Mouse (Mus musculus) CH12.LX (cell line): ENCODE results near the gene Agtpbp1. TPM values are rescaled to one million over a fixed set of nuclear protein-coding genes. Genes with fewer than 3 reads are reported as not detected.

Experiments used
- DNase-seq: peaks from one replicate; pipeline ENCODE4 v3.0.0-alpha.2; 2013; ENCODE audit errors: extremely low read depth
- H3K27ac ChIP-seq: 2 replicates; pipeline ENCODE4 v1.5.1; 2012; ENCODE audit warnings: low read depth, mild to moderate bottlenecking, control low read depth, moderate library complexity; ENCODE audit not compliant: insufficient read depth
- H3K27me3 ChIP-seq: replicated peaks from 2 replicates; pipeline ENCODE3; 2012; ENCODE audit warnings: inconsistent platforms
- H3K36me3 ChIP-seq, 2 experiments: replicated peaks in 1 of 2; 2 replicates each; pipeline versions ENCODE3 to v1.6.1; 2012; ENCODE audit warnings: inconsistent platforms in 1 of 2, low read length in 1 of 2, mild to moderate bottlenecking in 1 of 2, mixed read lengths in 1 of 2, moderate library complexity in 1 of 2; ENCODE audit not compliant: control insufficient read depth in 1 of 2, insufficient read depth in 1 of 2
- H3K4me1 ChIP-seq, 2 experiments: 2 replicates each; pipeline ENCODE4 v1.6.1; 2012; ENCODE audit warnings: inconsistent platforms in 1 of 2, moderate library complexity in 1 of 2; ENCODE audit not compliant: insufficient read depth in 2 of 2, control insufficient read depth in 1 of 2
- H3K4me2 ChIP-seq: 2 replicates; pipeline ENCODE4 v1.6.1; 2012; ENCODE audit warnings: low read depth, mild to moderate bottlenecking, control low read depth; ENCODE audit not compliant: poor library complexity, insufficient read depth, severe bottlenecking
- H3K4me3 ChIP-seq, 3 experiments: fragments of 150-350 bp in 1 of 3; sonication (generic) in 1 of 3; replicated peaks in 1 of 3; 2 replicates each; pipeline versions ENCODE3 to v1.5.1; 2011 to 2012; ENCODE audit warnings: low read depth in 2 of 3, low read length in 2 of 3, mild to moderate bottlenecking in 2 of 3, moderate library complexity in 2 of 3, control low read depth in 1 of 3, improper control_type of control experiment in 1 of 3, inconsistent platforms in 1 of 3, mixed read lengths in 1 of 3; ENCODE audit not compliant: poor library complexity in 1 of 3
- H3K79me2 ChIP-seq: replicated peaks from 2 replicates; pipeline ENCODE4 v1.6.1; 2012; ENCODE audit warnings: mild to moderate bottlenecking, moderate library complexity; ENCODE audit not compliant: control insufficient read depth, poor library complexity, insufficient read depth, severe bottlenecking; ENCODE audit errors: extremely low read depth
- H3K9ac ChIP-seq: 2 replicates; pipeline ENCODE4 v1.6.1; 2012; ENCODE audit warnings: low read depth, mild to moderate bottlenecking, control low read depth, moderate library complexity; ENCODE audit not compliant: insufficient read depth
- H3K9me3 ChIP-seq: replicated peaks from 2 replicates; pipeline ENCODE3; 2012; ENCODE audit warnings: low read length, inconsistent platforms, mixed read lengths
- CHD2 ChIP-seq: IDR thresholded peaks from 2 replicates; pipeline ENCODE4 v1.6.1; 2011; ENCODE audit warnings: low read length, improper control_type of control experiment
- CTCF ChIP-seq, 2 experiments: IDR thresholded peaks in 1 of 2; conservative IDR thresholded peaks in 1 of 2; 2 replicates each; pipeline ENCODE4 v1.5.1; 2011 to 2012; ENCODE audit warnings: low read depth in 2 of 2, low read length in 2 of 2, improper control_type of control experiment in 1 of 2, inconsistent platforms in 1 of 2, mild to moderate bottlenecking in 1 of 2, moderate library complexity in 1 of 2
- E2F4 ChIP-seq: IDR thresholded peaks from 2 replicates; pipeline ENCODE4 v1.6.1; 2011; ENCODE audit warnings: low read depth, low read length, improper control_type of control experiment; ENCODE audit not compliant: insufficient replicate concordance
- ETS1 ChIP-seq: conservative IDR thresholded peaks from 2 replicates; pipeline ENCODE4 v1.6.1; 2012; ENCODE audit warnings: low read depth, mild to moderate bottlenecking, inconsistent platforms, low read length, improper control_type of control experiment, moderate library complexity
- GABPA ChIP-seq: IDR thresholded peaks from 2 replicates; pipeline ENCODE4 v1.6.1; 2012; ENCODE audit warnings: low read depth, low read length, improper control_type of control experiment, inconsistent platforms; ENCODE audit not compliant: insufficient replicate concordance
- HCFC1 ChIP-seq: IDR thresholded peaks from 2 replicates; pipeline ENCODE4 v1.6.1; 2012; ENCODE audit warnings: low read depth, mild to moderate bottlenecking, inconsistent platforms, low read length, improper control_type of control experiment
- IRF4 ChIP-seq: IDR thresholded peaks from 2 replicates; pipeline ENCODE4 v1.6.1; 2014; ENCODE audit warnings: low read depth, mild to moderate bottlenecking, inconsistent platforms, low read length, improper control_type of control experiment
- JUN ChIP-seq: IDR thresholded peaks from 2 replicates; pipeline ENCODE4 v1.6.1; 2011; ENCODE audit warnings: low read depth, mild to moderate bottlenecking, low read length, improper control_type of control experiment, moderate library complexity; ENCODE audit not compliant: insufficient read depth
- KAT2A ChIP-seq: IDR thresholded peaks from 2 replicates; pipeline ENCODE4 v1.6.1; 2012; ENCODE audit warnings: low read length, improper control_type of control experiment, inconsistent platforms; ENCODE audit not compliant: insufficient replicate concordance
- MAX ChIP-seq: IDR thresholded peaks from 2 replicates; pipeline ENCODE4 v1.6.1; 2011; ENCODE audit warnings: low read length, improper control_type of control experiment
- MAZ ChIP-seq: IDR thresholded peaks from 2 replicates; pipeline ENCODE4 v1.6.1; 2012; ENCODE audit warnings: low read depth, mild to moderate bottlenecking, inconsistent platforms, low read length, improper control_type of control experiment, moderate library complexity
- MXI1 ChIP-seq: IDR thresholded peaks from 2 replicates; pipeline ENCODE4 v1.6.1; 2011; ENCODE audit warnings: mild to moderate bottlenecking, low read depth, low read length, improper control_type of control experiment
- MYC ChIP-seq: IDR thresholded peaks from 2 replicates; pipeline ENCODE4 v1.6.1; 2011; ENCODE audit warnings: low read depth, mild to moderate bottlenecking, improper control_type of control experiment, low read length
- PAX5 ChIP-seq: IDR thresholded peaks from 2 replicates; pipeline ENCODE4 v1.6.1; 2012; ENCODE audit warnings: low read length, inconsistent platforms, mixed read lengths
- POLR2AphosphoS2 ChIP-seq: IDR thresholded peaks from 2 replicates; pipeline ENCODE4 v1.6.1; 2011; ENCODE audit warnings: low read depth, low read length, improper control_type of control experiment
- RAD21 ChIP-seq: IDR thresholded peaks from 2 replicates; pipeline ENCODE4 v1.6.1; 2011; ENCODE audit warnings: low read depth, mild to moderate bottlenecking, low read length, improper control_type of control experiment, moderate library complexity
- RCOR1 ChIP-seq: conservative IDR thresholded peaks from 2 replicates; pipeline ENCODE4 v1.6.1; 2012; ENCODE audit warnings: low read depth, mild to moderate bottlenecking, inconsistent platforms, low read length, improper control_type of control experiment
- SIN3A ChIP-seq: IDR thresholded peaks from 2 replicates; pipeline ENCODE4 v1.6.1; 2012; ENCODE audit warnings: low read length, improper control_type of control experiment, inconsistent platforms
- SMC3 ChIP-seq: IDR thresholded peaks from 2 replicates; pipeline ENCODE4 v1.6.1; 2011; ENCODE audit warnings: low read depth, low read length, improper control_type of control experiment
- USF1 ChIP-seq: IDR thresholded peaks from 2 replicates; pipeline ENCODE4 v1.6.1; 2014; ENCODE audit warnings: low read depth, mild to moderate bottlenecking, inconsistent platforms, low read length, improper control_type of control experiment
- ZMIZ1 ChIP-seq: IDR thresholded peaks from 2 replicates; pipeline ENCODE4 v1.6.1; 2012; ENCODE audit warnings: low read depth, mild to moderate bottlenecking, inconsistent platforms, low read length, improper control_type of control experiment
- dilution Hi-C: fragments of 300-500 bp; cut with MboI; formaldehyde crosslinking; loops from 2 replicates; pipeline ENCODE4 v1.14.3; 2020; ENCODE audit warnings: low sequenced_read_pairs; ENCODE audit not compliant: extremely low pct_unique_long_range_greater_than_20kb, extremely low pct_ligation_motif_present
- in situ Hi-C: fragments of 300-500 bp; cut with MboI; formaldehyde crosslinking; loops from 3 replicates; pipeline ENCODE4 v1.14.3; 2019; ENCODE audit warnings: low sequenced_read_pairs, low pct_ligation_motif_present, low pct_unique_long_range_greater_than_20kb, mixed read lengths
- polyA plus RNA-seq: library from polyadenylated mRNA; unstranded; fragments of >175 nt; gene quantifications from 2 replicates; pipeline ENCODE4 v1.2.1, GENCODE M21; 2012; ENCODE audit warnings: low read depth; ENCODE audit not compliant: insufficient read length
- total RNA-seq, 2 experiments: library from RNA; depleted of rRNA; stranded (reverse); fragments of 300-350 nt in 1 of 2; fragments of >200 nt in 1 of 2; gene quantifications; 2 replicates each; pipeline ENCODE4 v1.2.3; 2012 to 2014

The Agtpbp1 gene
- total and polyA plus RNA-seq, 3 experiments = 15.7 to 21.5 (median 19.5) TPM

DNA sequence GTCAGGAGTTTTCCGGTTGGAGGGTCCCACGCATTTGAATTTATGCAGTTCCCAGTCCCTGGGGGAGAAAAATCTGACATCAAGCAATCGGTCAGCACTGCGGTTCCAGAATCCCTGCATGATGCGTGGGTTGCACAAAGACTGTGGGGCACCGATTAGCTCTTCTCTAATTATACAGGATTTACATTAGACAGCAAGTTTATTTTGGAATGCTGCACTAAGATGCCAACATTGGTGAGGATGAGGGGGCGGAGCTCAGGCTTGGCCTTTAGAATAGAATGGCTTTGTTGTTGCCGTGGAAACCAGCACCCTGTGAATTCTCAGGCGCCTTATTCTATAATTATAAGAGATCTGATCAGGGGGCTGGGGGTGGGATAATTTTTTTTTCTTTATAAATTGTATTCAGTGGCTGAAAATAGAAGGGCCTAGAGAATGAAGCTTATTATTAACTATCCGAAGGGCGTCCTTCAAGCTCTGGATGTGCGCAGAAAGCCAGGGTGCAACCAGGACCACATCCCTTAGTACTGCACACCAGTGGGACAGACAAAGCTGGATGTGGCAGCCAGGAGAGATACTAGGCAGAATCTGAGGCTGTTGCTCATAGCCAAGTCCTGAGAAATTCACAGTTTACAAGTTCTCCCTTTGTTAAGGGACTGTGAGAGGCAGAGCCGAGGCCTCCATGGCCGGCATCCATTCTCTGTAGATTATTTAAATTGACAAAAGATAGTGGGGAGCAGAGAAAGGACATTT lies 182.8 kb downstream of the Agtpbp1 start:
- H3K4me1 ChIP-seq = no peaks in the 10 kb centered on the region
- DNase-seq = no peak
- in situ Hi-C loops (loop anchor here (25.0 kb wide), 1 partner anchor 765 kb away; no protein-coding TSS in a partner anchor), dilution Hi-C loops (no loop called here)
- no peak overlapping the region for H3K4me3 ChIP-seq
- H3K27ac ChIP-seq = no peak overlapping the region
- no peak for TF ChIP-seq SIN3A
- no peak for TF ChIP-seq HCFC1
- TF ChIP-seq E2F4 = no peak
- no peak for TF ChIP-seq USF1
- TF ChIP-seq GABPA = no peak
- TF ChIP-seq ZMIZ1 = no peak
- no peak for TF ChIP-seq MAX
- TF ChIP-seq IRF4 = no peak
- H3K27me3 ChIP-seq = peaks cover 45% of the 10 kb centered on the region
- H3K9me3 ChIP-seq = no peaks in the 10 kb centered on the region
- no peaks in the 10 kb centered on the region for H3K79me2 ChIP-seq
- no peaks in the 10 kb centered on the region for H3K36me3 ChIP-seq
- H3K4me2 ChIP-seq = no peak overlapping the region
- H3K9ac ChIP-seq = no peak overlapping the region

DNA sequence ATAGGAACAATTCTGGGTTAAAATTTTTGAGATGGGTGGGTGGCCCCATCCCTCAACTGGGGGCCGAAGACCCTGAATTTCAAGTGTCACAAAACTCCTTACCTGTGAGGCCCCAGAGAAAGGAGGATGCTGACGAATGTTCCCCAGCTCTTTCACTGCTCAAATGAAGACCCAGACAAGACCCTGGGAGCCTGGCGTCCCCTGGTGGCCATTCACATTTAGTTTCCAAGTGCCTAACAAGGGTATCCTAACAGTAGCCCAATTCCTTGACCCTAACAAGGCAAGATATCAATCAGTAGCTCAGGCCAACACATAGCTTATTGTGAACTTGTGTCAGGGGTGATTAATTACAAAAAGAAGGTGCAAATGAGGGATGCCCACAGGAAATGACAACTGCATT lies 187.5 kb downstream of the Agtpbp1 start:
- Histone ChIP-seq H3K27me3 (peaks cover 54% of the 10 kb centered on the region), H3K27ac (no peak overlapping the region), H3K9ac (no peak overlapping the region), H3K4me2 (no peak overlapping the region), H3K36me3 (no peaks in the 10 kb centered on the region), H3K4me3 (no peak overlapping the region), H3K9me3 (no peaks in the 10 kb centered on the region), H3K79me2 (no peaks in the 10 kb centered on the region), H3K4me1 (no peaks in the 10 kb centered on the region)
- no peak for TF ChIP-seq CHD2
- TF ChIP-seq MYC = no peak
- no peak for TF ChIP-seq RCOR1
- TF ChIP-seq HCFC1 = no peak
- no peak for TF ChIP-seq KAT2A
- TF ChIP-seq SMC3 = peak; percentile 63
- TF ChIP-seq MXI1 = no peak
- peak; percentile 67 to 73 for TF ChIP-seq CTCF (conservative IDR thresholded peaks at IDR 0.05 in 1 of 2, IDR thresholded peaks at IDR 0.05 in 1 of 2; ENCODE audit: low read depth in 2 of 2, low read length in 2 of 2)
- TF ChIP-seq JUN = no peak
- TF ChIP-seq PAX5 = no peak
- no peak for TF ChIP-seq E2F4
- no peak for TF ChIP-seq POLR2AphosphoS2
- no peak for TF ChIP-seq MAZ
- peak; percentile 64 for TF ChIP-seq RAD21
- TF ChIP-seq ETS1 = no peak
- in situ Hi-C loops = no loop called here
- DNase-seq = peak; percentile 25
- dilution Hi-C loops = no loop called here

Other genes starting within 250 kb of the Agtpbp1 start
- 41.2 and 46.8 TPM in 2 replicates for gene Naa35, start within 50 bp of the Agtpbp1 start, total RNA-seq (2012; rRNA removed)
- gene Naa35, start within 50 bp of the Agtpbp1 start, total RNA-seq (2014; rRNA removed) = 56.4 and 66.4 TPM in 2 replicates
- 60.2 and 69.6 TPM in 2 replicates for gene Naa35, start within 50 bp of the Agtpbp1 start, polyA plus RNA-seq
- 16.4 and 17.4 TPM in 2 replicates for gene Golm1, start 90.6 kb upstream of the Agtpbp1 start, total RNA-seq (2012; rRNA removed)
- gene Golm1, start 90.6 kb upstream of the Agtpbp1 start, total RNA-seq (2014; rRNA removed) = 18.9 and 21.9 TPM in 2 replicates
- gene Golm1, start 90.6 kb upstream of the Agtpbp1 start, polyA plus RNA-seq = 14.3 and 18.1 TPM in 2 replicates
- gene 4921517D22Rik, start 108.9 kb upstream of the Agtpbp1 start, total RNA-seq (2012; rRNA removed) = not detected in 2 replicates
- not detected in 2 replicates for gene 4921517D22Rik, start 108.9 kb upstream of the Agtpbp1 start, total RNA-seq (2014; rRNA removed)
- gene 4921517D22Rik, start 108.9 kb upstream of the Agtpbp1 start, polyA plus RNA-seq = not detected in 2 replicates
- gene Spata31d1a, start 125.1 kb upstream of the Agtpbp1 start, total RNA-seq (2012; rRNA removed) = not detected in 2 replicates
- not detected in 2 replicates for gene Spata31d1a, start 125.1 kb upstream of the Agtpbp1 start, total RNA-seq (2014; rRNA removed)
- 0.19 TPM in 1 of 2 replicates, not detected in the other for gene Spata31d1a, start 125.1 kb upstream of the Agtpbp1 start, polyA plus RNA-seq
- gene Spata31d1b, start 127.1 kb upstream of the Agtpbp1 start, total RNA-seq (2012; rRNA removed) = 0.13 and 0.30 TPM in 2 replicates
- 0.09 and 0.18 TPM in 2 replicates for gene Spata31d1b, start 127.1 kb upstream of the Agtpbp1 start, total RNA-seq (2014; rRNA removed)
- gene Spata31d1b, start 127.1 kb upstream of the Agtpbp1 start, polyA plus RNA-seq = 0.05 and 0.27 TPM in 2 replicates
- gene Spata31d1d, start 146.5 kb upstream of the Agtpbp1 start, total RNA-seq (2012; rRNA removed) = not detected in 2 replicates
- gene Spata31d1d, start 146.5 kb upstream of the Agtpbp1 start, total RNA-seq (2014; rRNA removed) = not detected in 2 replicates
- gene Spata31d1d, start 146.5 kb upstream of the Agtpbp1 start, polyA plus RNA-seq = not detected in 2 replicates
- gene 1700014D04Rik, start 161.5 kb upstream of the Agtpbp1 start, total RNA-seq (2012; rRNA removed) = not detected in 2 replicates
- gene 1700014D04Rik, start 161.5 kb upstream of the Agtpbp1 start, total RNA-seq (2014; rRNA removed) = not detected in 2 replicates
- not detected in 2 replicates for gene 1700014D04Rik, start 161.5 kb upstream of the Agtpbp1 start, polyA plus RNA-seq
- gene Isca1, start 184.6 kb upstream of the Agtpbp1 start, total RNA-seq (2012; rRNA removed) = 15.8 and 19.6 TPM in 2 replicates
- gene Isca1, start 184.6 kb upstream of the Agtpbp1 start, total RNA-seq (2014; rRNA removed) = 17.6 and 18.4 TPM in 2 replicates
- 33.2 and 41.0 TPM in 2 replicates for gene Isca1, start 184.6 kb upstream of the Agtpbp1 start, polyA plus RNA-seq
- not detected in 2 replicates for gene Gm49354, start 197.0 kb upstream of the Agtpbp1 start, total RNA-seq (2012; rRNA removed)
- not detected in 2 replicates for gene Gm49354, start 197.0 kb upstream of the Agtpbp1 start, total RNA-seq (2014; rRNA removed)
- 4.5 TPM in 1 of 2 replicates, not detected in the other for gene Gm49354, start 197.0 kb upstream of the Agtpbp1 start, polyA plus RNA-seq
- 17.9 and 18.1 TPM in 2 replicates for gene Tut7, start 237.9 kb upstream of the Agtpbp1 start, total RNA-seq (2012; rRNA removed)
- 14.3 and 15.4 TPM in 2 replicates for gene Tut7, start 237.9 kb upstream of the Agtpbp1 start, total RNA-seq (2014; rRNA removed)
- gene Tut7, start 237.9 kb upstream of the Agtpbp1 start, polyA plus RNA-seq = 21.5 and 21.6 TPM in 2 replicates